Mouse (Mus musculus) erythroblast, embryonic 14.5 days (primary cell): ENCODE data around the gene Fsd2.

Experiments
- GATA1 ChIP-seq: IDR thresholded peaks from 2 replicates; pipeline ENCODE4 v1.6.1; 2012; ENCODE audit warnings: low read length, inconsistent platforms, mixed read lengths
- TAL1 ChIP-seq: IDR thresholded peaks from 3 replicates; pipeline ENCODE4 v1.6.1; 2012; ENCODE audit warnings: low read length, inconsistent platforms, mixed read lengths

GRCm38 (mm10) chr7:81523008-81523662, 43.6 kb downstream of the Fsd2 start:
- no peak for TF ChIP-seq GATA1
- TF ChIP-seq TAL1, result no peak
